Mouse (Mus musculus): ENCODE results near the gene Lgals9. TPM values are rescaled to one million over a fixed set of nuclear protein-coding genes. Genes with fewer than 3 reads are reported as not detected.

The Lgals9 gene
- total and polyA plus RNA-seq, 3 experiments: 160 to 287 (median 228) TPM

DNA sequence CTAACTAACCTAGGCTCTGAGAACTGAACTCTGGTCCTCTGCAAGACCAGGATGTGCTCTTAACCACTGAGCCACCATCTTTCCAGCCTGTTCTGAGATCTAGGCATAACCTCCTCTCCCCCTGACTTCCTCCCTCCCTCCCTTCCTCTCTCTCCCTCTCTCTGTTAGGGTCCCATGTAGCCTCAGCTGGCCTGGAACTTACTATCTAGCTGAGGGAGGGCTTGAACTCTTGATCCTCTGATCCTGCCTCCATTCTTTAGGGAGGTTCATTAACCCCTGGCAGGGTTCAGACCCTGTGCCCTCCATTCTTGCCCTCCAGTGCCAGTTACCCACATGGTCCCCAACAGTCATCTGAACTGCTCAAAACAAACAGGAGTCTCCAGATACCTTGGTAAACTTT is 28.3 kb upstream of the Lgals9 start:
- Histone ChIP-seq H3K79me2 (ENCODE audit: control insufficient read depth, insufficient read depth, low read length, poor library complexity) (no peaks in the 10 kb centered on the region), H3K36me3 (ENCODE audit: control insufficient read depth in 1 of 2, insufficient read depth in 2 of 2, low read length in 2 of 2) (peaks cover 0 to 10% of the 10 kb centered on the region in 2 experiments; a peak in 2 of 4 replicates), H3K27me3 (ENCODE audit: control insufficient read depth in 1 of 2, insufficient read depth in 2 of 2, low read length in 2 of 2) (no peaks in the 10 kb centered on the region), H3K9me3 (replicated peaks; ENCODE audit: insufficient read depth, low read length) (no peaks in the 10 kb centered on the region), H3K4me1 (ENCODE audit: control insufficient read depth in 1 of 2, insufficient read depth in 2 of 2, low read length in 2 of 2) (peaks cover 11 to 17% of the 10 kb centered on the region in 2 experiments), H3K9ac (ENCODE audit: control insufficient read depth, low read depth, low read length, poor library complexity, severe bottlenecking) (no peak overlapping the region), H3K4me3 (ENCODE audit: control insufficient read depth in 1 of 2, insufficient read depth in 1 of 2, low read depth in 2 of 2, low read length in 2 of 2) (no peak overlapping the region), H3K27ac (ENCODE audit: control insufficient read depth, low read depth, low read length) (no peak overlapping the region)
- no peak for DNase-seq (ENCODE audit: low read depth, low spot score)
- no peak for TF ChIP-seq UBTF (IDR thresholded peaks at IDR 0.05; ENCODE audit: borderline replicate concordance, insufficient read depth, low read depth, low read length)
- TF ChIP-seq RAD21 (IDR thresholded peaks at IDR 0.05; ENCODE audit: low read depth, low read length): no peak
- TF ChIP-seq ZNF384 (IDR thresholded peaks at IDR 0.05; ENCODE audit: low read depth, low read length): no peak
- TF ChIP-seq MYB (IDR thresholded peaks at IDR 0.05; ENCODE audit: low read depth, low read length): no peak

DNA sequence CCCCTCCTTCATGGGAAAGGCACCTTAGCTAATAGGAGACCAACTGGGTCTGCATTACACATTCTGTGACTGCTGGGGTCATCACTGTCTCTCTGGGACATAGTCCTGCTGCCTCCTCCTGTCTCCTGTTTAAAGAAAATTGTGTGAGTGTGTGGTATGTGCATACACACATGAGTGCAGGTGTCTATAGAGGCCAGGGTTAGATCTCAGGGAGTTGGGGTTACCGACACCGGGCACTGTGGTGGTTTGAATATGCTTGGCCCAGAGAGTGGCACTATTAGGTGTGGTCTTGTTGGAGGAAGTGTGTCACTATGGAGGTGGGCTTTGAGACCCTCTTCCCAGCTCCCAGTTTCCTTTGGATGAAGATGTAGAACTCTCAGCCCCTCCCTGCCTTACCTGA is 27.8 kb upstream of the Lgals9 start:
- Histone ChIP-seq H3K4me3 (ENCODE audit: control insufficient read depth in 1 of 2, insufficient read depth in 1 of 2, low read depth in 2 of 2, low read length in 2 of 2) (no peak overlapping the region), H3K9ac (ENCODE audit: control insufficient read depth, low read depth, low read length, poor library complexity, severe bottlenecking) (no peak overlapping the region), H3K9me3 (replicated peaks; ENCODE audit: insufficient read depth, low read length) (no peaks in the 10 kb centered on the region), H3K4me1 (ENCODE audit: control insufficient read depth in 1 of 2, insufficient read depth in 2 of 2, low read length in 2 of 2) (peaks cover 16 to 20% of the 10 kb centered on the region in 2 experiments), H3K36me3 (ENCODE audit: control insufficient read depth in 1 of 2, insufficient read depth in 2 of 2, low read length in 2 of 2) (peaks cover 0 to 14% of the 10 kb centered on the region in 2 experiments; a peak in 2 of 4 replicates), H3K27ac (ENCODE audit: control insufficient read depth, low read depth, low read length) (no peak overlapping the region), H3K27me3 (ENCODE audit: control insufficient read depth in 1 of 2, insufficient read depth in 2 of 2, low read length in 2 of 2) (no peaks in the 10 kb centered on the region), H3K79me2 (ENCODE audit: control insufficient read depth, insufficient read depth, low read length, poor library complexity) (no peaks in the 10 kb centered on the region)
- TF ChIP-seq SIN3A (IDR thresholded peaks at IDR 0.05; ENCODE audit: low read length) (no peak), POLR2A (IDR thresholded peaks at IDR 0.05; ENCODE audit: control insufficient read depth in 1 of 2, insufficient read depth in 1 of 2, low read depth in 1 of 2, low read length in 2 of 2, poor library complexity in 1 of 2) (no peak), ZKSCAN1 (IDR thresholded peaks at IDR 0.05; ENCODE audit: low read depth, low read length) (no peak), NELFE (IDR thresholded peaks at IDR 0.05; ENCODE audit: low read depth, low read length) (no peak), ZMIZ1 (IDR thresholded peaks at IDR 0.05; ENCODE audit: low read depth, low read length) (no peak), MYB (IDR thresholded peaks at IDR 0.05; ENCODE audit: low read depth, low read length) (no peak), SMC3 (IDR thresholded peaks at IDR 0.05; ENCODE audit: low read depth, low read length) (no peak), MXI1 (IDR thresholded peaks at IDR 0.05; ENCODE audit: low read depth, low read length) (no peak), USF1 (IDR thresholded peaks at IDR 0.05; ENCODE audit: low read depth, low read length) (no peak), MEF2A (IDR thresholded peaks at IDR 0.05; ENCODE audit: extremely low read depth, insufficient replicate concordance, low read depth, low read length, poor library complexity, severe bottlenecking) (no peak), ELF1 (IDR thresholded peaks at IDR 0.05; ENCODE audit: low read depth, low read length) (no peak), CHD1 (IDR thresholded peaks at IDR 0.05; ENCODE audit: low read depth, low read length) (no peak), CHD2 (IDR thresholded peaks at IDR 0.05; ENCODE audit: low read length) (no peak), NRF1 (IDR thresholded peaks at IDR 0.05; ENCODE audit: insufficient read depth, low read depth, low read length, poor library complexity, severe bottlenecking) (no peak), GABPA (IDR thresholded peaks at IDR 0.05; ENCODE audit: low read depth, low read length) (no peak), POLR2AphosphoS2 (IDR thresholded peaks at IDR 0.05; ENCODE audit: low read length) (no peak), GATA1 (IDR thresholded peaks at IDR 0.05; ENCODE audit: low read depth, low read length) (no peak), TAL1 (IDR thresholded peaks at IDR 0.05; ENCODE audit: low read length) (no peak), ZNF384 (IDR thresholded peaks at IDR 0.05; ENCODE audit: low read depth, low read length) (no peak)
- no peak for DNase-seq (ENCODE audit: low read depth, low spot score)
